Mouse (Mus musculus) midbrain, embryonic 10.5 days (tissue): Measurements from ENCODE around the gene Hmga1. TPM values are rescaled to one million over a fixed set of nuclear protein-coding genes. Genes with fewer than 3 reads are reported as not detected.

Source experiments
- DNase-seq: peaks from one replicate; pipeline ENCODE4 v3.0.0-alpha.2; 2017; ENCODE audit warnings: low spot score
- H3K27ac ChIP-seq: fragments of 300-500 bp; sonication (generic); replicated peaks from 2 replicates; pipeline ENCODE4 v1.5.1; 2016; ENCODE audit warnings: mild to moderate bottlenecking
- H3K27me3 ChIP-seq: fragments of 300-500 bp; sonication (generic); 2 replicates; pipeline ENCODE4 v1.6.1; 2016; ENCODE audit warnings: low read depth, mild to moderate bottlenecking; ENCODE audit not compliant: poor library complexity, severe bottlenecking
- H3K36me3 ChIP-seq: fragments of 300-500 bp; sonication (generic); 2 replicates; pipeline ENCODE4 v1.6.1; 2016; ENCODE audit warnings: mild to moderate bottlenecking, moderate library complexity
- H3K4me1 ChIP-seq: fragments of 300-500 bp; sonication (generic); 2 replicates; pipeline ENCODE4 v1.6.1; 2016
- H3K4me3 ChIP-seq: fragments of 300-500 bp; sonication (generic); 2 replicates; pipeline ENCODE4 v1.5.1; 2016; ENCODE audit warnings: mild to moderate bottlenecking, moderate library complexity
- H3K9me3 ChIP-seq: fragments of 300-500 bp; sonication (generic); replicated peaks from 2 replicates; pipeline ENCODE4 v1.6.1; 2016; ENCODE audit warnings: mild to moderate bottlenecking
- WGBS: fragments of 180-500 bp; shearing (Covaris S2); methylation state at CpG from one replicate; pipeline ENCODE4 v1.1.7; 2016; 5-methylcytosine and 5-hydroxymethylcytosine counted together
- polyA plus RNA-seq: library from polyadenylated mRNA; unstranded; fragments of >200 nt; fragmentation: Nextera tagmentation; extraction: Ambion mirVana; gene quantifications from 2 replicates; pipeline ENCODE4 v1.2.1, GENCODE M21; 2016

Gene Hmga1
- polyA plus RNA-seq, 1 experiment from 2014 or later = 831 TPM

DNA sequence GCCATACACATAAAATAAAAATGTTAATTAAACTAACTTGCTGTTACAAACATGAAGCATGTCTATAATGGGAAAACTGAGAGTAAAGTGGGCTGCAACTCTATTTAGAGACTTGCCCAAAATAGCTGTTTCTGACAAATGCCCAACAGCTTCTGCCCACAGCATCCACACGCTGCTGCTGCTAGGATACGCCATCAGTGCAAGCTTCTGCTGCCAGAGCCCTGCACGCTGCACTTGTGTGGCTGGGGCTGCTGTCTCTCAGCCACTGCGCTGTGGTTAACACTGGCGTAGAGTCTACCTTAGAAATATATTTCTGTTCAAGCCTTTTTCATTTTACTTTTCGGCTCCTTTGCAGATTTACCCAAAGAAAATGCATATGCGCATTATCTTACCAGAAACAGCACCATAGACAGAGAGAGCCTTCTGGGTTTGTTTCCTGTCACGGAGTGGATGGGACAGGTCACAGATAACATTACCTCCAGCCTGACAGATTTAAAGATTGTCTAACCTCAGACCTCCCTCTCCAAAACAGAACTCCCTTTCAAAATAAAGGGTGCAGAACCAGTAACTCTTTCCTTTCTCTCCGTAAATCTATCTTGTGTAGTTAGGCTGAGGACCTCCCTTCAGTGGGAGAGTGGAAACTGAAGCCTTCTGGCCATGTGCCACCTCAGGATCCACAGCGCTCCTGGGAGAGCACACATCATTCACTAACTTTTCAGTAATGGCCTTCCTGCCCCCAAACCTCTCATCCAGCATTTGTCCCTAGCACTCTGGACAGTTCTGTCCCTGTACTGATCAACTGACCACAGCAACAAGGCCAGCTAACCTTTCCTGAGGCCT, 54.6 kb downstream of the Hmga1 start:
- no peak for DNase-seq
- 89% methylated on average over 10 of the region's 10 CpGs for WGBS
- Histone ChIP-seq H3K4me3 (no peak overlapping the region), H3K4me1 (peaks cover 30% of the 10 kb centered on the region), H3K27me3 (no peaks in the 10 kb centered on the region), H3K36me3 (peaks cover 48% of the 10 kb centered on the region), H3K9me3 (no peaks in the 10 kb centered on the region), H3K27ac (no peak overlapping the region)

DNA sequence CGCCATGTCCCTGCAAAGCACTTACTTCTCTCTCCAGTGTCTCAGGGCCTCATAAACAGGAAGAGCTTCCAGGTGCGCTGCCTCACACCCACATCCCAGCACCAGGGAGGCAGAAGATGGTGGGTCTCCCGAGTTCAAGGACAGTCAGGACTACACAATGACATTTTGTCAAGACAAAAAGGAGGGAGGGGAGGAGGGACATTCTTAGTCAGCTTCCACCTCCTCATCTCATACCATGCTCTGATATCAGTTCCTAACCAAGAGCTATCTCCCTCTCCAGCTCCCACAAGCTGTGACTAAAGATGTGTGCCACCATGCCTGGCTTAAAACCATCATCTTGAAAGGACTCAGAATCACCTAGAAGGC, 55.2 kb downstream of the Hmga1 start:
- H3K9me3 ChIP-seq = peaks cover under 1% of the 10 kb centered on the region; the same call in 1 of the 2 replicates
- H3K4me3 ChIP-seq = no peak overlapping the region
- H3K36me3 ChIP-seq = peaks cover 53% of the 10 kb centered on the region
- H3K27ac ChIP-seq = no peak overlapping the region
- 81% methylated on average over 3 of the region's 3 CpGs for WGBS
- H3K4me1 ChIP-seq = peaks cover 27% of the 10 kb centered on the region
- no peaks in the 10 kb centered on the region for H3K27me3 ChIP-seq
- no peak for DNase-seq

DNA sequence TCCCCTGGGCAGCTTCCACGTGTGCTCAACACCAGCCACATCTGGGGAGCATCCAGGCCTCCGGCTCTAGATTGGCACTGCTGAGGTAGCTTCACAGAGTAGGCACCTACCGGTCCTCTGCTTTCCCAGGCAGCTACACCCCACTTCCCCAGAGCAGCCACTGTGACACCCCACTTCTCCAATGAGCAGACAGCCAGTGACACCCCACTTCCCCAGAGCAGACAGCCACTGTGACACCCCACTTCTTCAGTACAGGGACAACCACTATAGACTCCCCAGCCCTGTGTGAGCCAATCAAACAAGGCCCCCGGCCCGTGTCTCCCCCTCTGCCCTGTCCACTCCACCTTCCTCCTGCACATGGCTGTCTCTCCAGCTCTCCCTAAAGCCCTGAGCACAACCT, 55.7 kb downstream of the Hmga1 start:
- H3K27me3 ChIP-seq = no peaks in the 10 kb centered on the region
- no peak overlapping the region for H3K27ac ChIP-seq
- H3K36me3 ChIP-seq = peaks cover 57% of the 10 kb centered on the region
- H3K9me3 ChIP-seq = peaks cover 6% of the 10 kb centered on the region; the same call in 1 of the 2 replicates
- H3K4me3 ChIP-seq = no peak overlapping the region
- H3K4me1 ChIP-seq = peaks cover 27% of the 10 kb centered on the region
- 88% methylated on average over 5 of the region's 5 CpGs for WGBS
- no peak for DNase-seq

DNA sequence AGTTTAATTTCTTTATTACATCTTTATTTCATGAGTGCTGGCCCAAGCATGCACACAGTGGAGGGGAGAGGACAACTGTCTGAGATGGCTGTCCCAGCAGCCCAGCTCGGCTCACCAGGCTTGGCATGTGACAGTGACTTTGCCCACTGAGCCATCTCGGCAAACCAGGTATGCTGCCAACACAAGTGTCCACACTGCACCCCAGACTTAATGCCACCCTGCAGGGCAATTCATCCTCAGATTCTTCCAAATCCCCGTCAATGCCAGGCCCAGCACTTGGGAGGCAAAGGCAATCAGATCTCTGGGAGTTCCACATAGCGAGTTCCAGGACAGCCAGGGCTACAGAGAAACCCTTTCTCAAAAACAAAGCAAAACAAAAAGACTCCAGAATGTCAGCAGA, 56.7 kb downstream of the Hmga1 start:
- no peaks in the 10 kb centered on the region for H3K27me3 ChIP-seq
- 85% methylated on average over 4 of the region's 4 CpGs for WGBS
- no peak overlapping the region for H3K4me3 ChIP-seq
- H3K27ac ChIP-seq = no peak overlapping the region
- peaks cover 27% of the 10 kb centered on the region for H3K4me1 ChIP-seq
- no peak for DNase-seq
- peaks cover 60% of the 10 kb centered on the region for H3K36me3 ChIP-seq
- peaks cover 15% of the 10 kb centered on the region for H3K9me3 ChIP-seq

Other genes starting within 250 kb of the Hmga1 start
- 2.8 and 3.5 TPM in 2 replicates for gene Grm4, start 35.1 kb upstream of the Hmga1 start, polyA plus RNA-seq
- 16.4 and 19.2 TPM in 2 replicates for gene AI413582, start 9.3 kb downstream of the Hmga1 start, polyA plus RNA-seq
- gene Nudt3, start 67.0 kb downstream of the Hmga1 start, polyA plus RNA-seq = 90.0 and 109 TPM in 2 replicates
- gene RPS10-NUDT3, start 78.7 kb downstream of the Hmga1 start, polyA plus RNA-seq = not detected in 2 replicates
- gene Rps10, start 80.2 kb downstream of the Hmga1 start, polyA plus RNA-seq = 731 and 876 TPM in 2 replicates
- 3.1 and 3.3 TPM in 2 replicates for gene Pacsin1, start 99.0 kb downstream of the Hmga1 start, polyA plus RNA-seq
- gene Spdef, start 172.5 kb downstream of the Hmga1 start, polyA plus RNA-seq = 0.16 and 0.25 TPM in 2 replicates